8 mouse cellular contexts compared by ENCODE assay signal in the genomic region with DNA sequence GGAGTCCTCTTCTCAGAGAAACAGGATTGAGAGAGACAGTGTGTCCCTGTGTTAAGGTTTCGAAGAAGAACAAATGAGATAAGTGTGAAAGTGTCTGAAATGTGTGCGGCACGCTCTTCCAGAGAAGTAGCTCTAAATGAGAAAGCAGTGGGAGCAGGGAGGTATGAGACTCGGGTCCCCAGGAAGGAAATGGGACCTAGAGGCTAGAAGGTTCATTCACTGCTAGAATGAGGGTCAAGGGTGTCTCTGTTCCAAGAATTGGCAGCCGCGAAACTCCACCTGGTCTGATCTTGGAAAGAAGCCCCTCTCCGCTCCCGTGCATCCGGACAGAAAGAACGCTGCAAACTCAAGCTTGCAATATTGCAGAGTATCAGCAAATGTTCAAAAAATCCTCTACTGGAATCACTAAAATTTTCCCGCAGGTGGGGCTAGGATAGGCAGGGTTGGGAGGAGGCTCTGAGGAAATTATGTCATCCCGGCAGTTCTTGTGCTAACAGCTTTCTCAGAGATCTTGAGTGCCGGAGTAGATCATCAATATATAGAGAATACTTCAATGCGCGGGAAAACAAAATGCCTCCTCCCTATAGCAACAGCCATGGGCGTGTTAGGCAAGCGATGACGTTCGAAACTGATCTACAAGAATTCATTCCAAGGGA. TPM values are rescaled to one million over a fixed set of nuclear protein-coding genes. Genes with fewer than 3 reads are reported as not detected.
DNase-seq lines count a peak whose midpoint lies in the region; ATAC-seq lines count a peak whose summit lies in the region.

No protein-coding gene starts in this region.

- peak; percentile 18 to 26 for DNase-seq in layer of hippocampus, postnatal 10 days (ENCODE audit: low spot score in 2 of 2)
- DNase-seq in layer of hippocampus, adult 9-10 months (ENCODE audit: low spot score), result no peak
- no peak for DNase-seq in embryonic facial prominence, embryonic 10.5 days (ENCODE audit: low spot score)
- no peak for DNase-seq in spleen, adult 12 weeks (ENCODE audit: low spot score)

- H3K36me3 ChIP-seq in embryonic facial prominence, embryonic 10.5 days (replicated peaks), result no peaks in the 10 kb centered on the region
- H3K36me3 ChIP-seq in heart, embryonic 15.5 days, result no peaks in the 10 kb centered on the region
- no peaks in the 10 kb centered on the region for H3K36me3 ChIP-seq in limb, embryonic 12.5 days
- H3K36me3 ChIP-seq in neural tube, embryonic 15.5 days, result no peaks in the 10 kb centered on the region

- H3K4me1 ChIP-seq in embryonic facial prominence, embryonic 10.5 days, result peaks cover 46% of the 10 kb centered on the region
- peaks cover 14% of the 10 kb centered on the region for H3K4me1 ChIP-seq in heart, embryonic 15.5 days (replicated peaks)
- peaks cover 23% of the 10 kb centered on the region for H3K4me1 ChIP-seq in limb, embryonic 12.5 days (replicated peaks)
- H3K4me1 ChIP-seq in neural tube, embryonic 15.5 days, result peaks cover 30% of the 10 kb centered on the region

- H3K4me2 ChIP-seq in heart, embryonic 15.5 days, result peak overlapping the region; percentile 97
- H3K4me2 ChIP-seq in limb, embryonic 12.5 days, result peak overlapping the region; percentile 76
- peak overlapping the region; percentile 96 for H3K4me2 ChIP-seq in neural tube, embryonic 15.5 days

- H3K27me3 ChIP-seq in embryonic facial prominence, embryonic 10.5 days (replicated peaks; ENCODE audit: low read depth, poor library complexity, severe bottlenecking), result peaks cover 7% of the 10 kb centered on the region
- H3K27me3 ChIP-seq in heart, embryonic 15.5 days, result no peaks in the 10 kb centered on the region
- H3K27me3 ChIP-seq in limb, embryonic 12.5 days, result no peaks in the 10 kb centered on the region
- no peaks in the 10 kb centered on the region for H3K27me3 ChIP-seq in neural tube, embryonic 15.5 days (replicated peaks)

- peak overlapping the region; percentile 78 for H3K4me3 ChIP-seq in embryonic facial prominence, embryonic 10.5 days
- H3K4me3 ChIP-seq in heart, embryonic 15.5 days, result peak overlapping the region; percentile 76
- H3K4me3 ChIP-seq in limb, embryonic 12.5 days (replicated peaks), result peak overlapping the region; percentile 53
- H3K4me3 ChIP-seq in neural tube, embryonic 15.5 days (replicated peaks), result peak overlapping the region; percentile 70

- no peaks in the 10 kb centered on the region for H3K9me3 ChIP-seq in embryonic facial prominence, embryonic 10.5 days
- no peaks in the 10 kb centered on the region for H3K9me3 ChIP-seq in heart, embryonic 15.5 days (replicated peaks)
- no peaks in the 10 kb centered on the region for H3K9me3 ChIP-seq in limb, embryonic 12.5 days
- H3K9me3 ChIP-seq in neural tube, embryonic 15.5 days (replicated peaks), result no peaks in the 10 kb centered on the region

- peak overlapping the region; percentile 96 for H3K27ac ChIP-seq in embryonic facial prominence, embryonic 10.5 days (replicated peaks)
- H3K27ac ChIP-seq in heart, embryonic 15.5 days, result peak overlapping the region; percentile 90
- H3K27ac ChIP-seq in limb, embryonic 12.5 days, result peak overlapping the region; percentile 98
- peak overlapping the region; percentile 96 for H3K27ac ChIP-seq in neural tube, embryonic 15.5 days (replicated peaks)

- no peak for ATAC-seq in heart, embryonic 15.5 days (replicated peaks; ENCODE audit: insufficient number of reproducible peaks, insufficient read depth, low FRiP score, low read depth)
- no peak for ATAC-seq in limb, embryonic 12.5 days (ENCODE audit: insufficient number of reproducible peaks, insufficient read depth, low FRiP score, low TSS enrichment, low read depth)
- no peak for ATAC-seq in neural tube, embryonic 15.5 days (ENCODE audit: low FRiP score)
- ATAC-seq in erythroid progenitor cell, adult 5-6 weeks (replicated peaks; ENCODE audit: low FRiP score, poor library complexity, severe bottlenecking), result no peak

- 4% methylated on average over 19 of the region's 19 CpGs for WGBS in embryonic facial prominence, embryonic 10.5 days
- WGBS in heart, embryonic 15.5 days, result 8% methylated on average over 19 of the region's 19 CpGs
- WGBS in limb, embryonic 12.5 days, result 2% methylated on average over 19 of the region's 19 CpGs
- WGBS in neural tube, embryonic 15.5 days, result 6% methylated on average over 19 of the region's 19 CpGs

- peak overlapping the region; percentile 63 for H3K9ac ChIP-seq in heart, embryonic 15.5 days
- peak overlapping the region; percentile 76 for H3K9ac ChIP-seq in limb, embryonic 12.5 days (replicated peaks)
- peak overlapping the region; percentile 77 for H3K9ac ChIP-seq in neural tube, embryonic 15.5 days (replicated peaks)

RNA-seq across cellular contexts. Expression of a gene that starts 2.2 kb away (rescaled TPM):
- 10 to 100 TPM; 36.1 to 39.5 TPM for total RNA-seq in layer of hippocampus, postnatal 10 days (2021)
- 20.3 and 21.3 TPM in 2 replicates for polyA plus RNA-seq in embryonic facial prominence, embryonic 10.5 days (2016; fragmentation: Nextera tagmentation; extraction: Ambion mirVana)
- polyA plus RNA-seq in heart, embryonic 15.5 days (2015; fragmentation: Nextera tagmentation; extraction: Ambion mirVana), result 5.7 and 6.5 TPM in 2 replicates
- 31.4 and 33.7 TPM in 2 replicates for polyA plus RNA-seq in limb, embryonic 12.5 days (2016; fragmentation: Nextera tagmentation; extraction: Ambion mirVana)
- 33.1 and 35.6 TPM in 2 replicates for polyA plus RNA-seq in neural tube, embryonic 15.5 days (2015; fragmentation: Nextera tagmentation; extraction: Ambion mirVana)
- not detected in 2 replicates for total RNA-seq in erythroid progenitor cell, adult 5-6 weeks (2015; ENCODE audit: low replicate concordance)
- 3.3 TPM in 1 of 2 replicates, not detected in the other for total RNA-seq in erythroid progenitor cell, adult 5-6 weeks (2017; ENCODE audit: low replicate concordance)

Comparison
In these comparisons a context has a peak if more than half of its experiments do, and no peak if none do; other contexts are left out.
1. DNase-seq: peak in layer of hippocampus, postnatal 10 days (2 of 2); none in layer of hippocampus, adult 9-10 months (single experiment), embryonic facial prominence, embryonic 10.5 days (single experiment) and spleen, adult 12 weeks (single experiment).
2. Peak in every context shown above with its lines, with median percentiles within 50 percentile points of each other: H3K27ac ChIP-seq, H3K4me3 ChIP-seq, H3K4me2 ChIP-seq and H3K9ac ChIP-seq.